Mouse (Mus musculus) lung, adult 18-20 months (tissue): Measurements from ENCODE around the gene Lyz1.
"Not testable (repeated sequence)": the region's sequence is repeated elsewhere in the genome, so short reads cannot be mapped to it uniquely, and the experiment has no call there.

Source experiments
- DNase-seq, 2 experiments: peaks; one replicate each; pipeline ENCODE4 v3.0.0; 2022; ENCODE audit warnings: mixed read lengths in 2 of 2

Gene Lyz1

GRCm38 (mm10) chr10:117286366-117286970 is 6.2 kb downstream of the Lyz1 start:
- DNase-seq = no peak

GRCm38 (mm10) chr10:117285584-117285983 is 7.1 kb downstream of the Lyz1 start:
- DNase-seq = not testable (repeated sequence)

- no peak for DNase-seq
These were observed 7.8 kb downstream of the Lyz1 start for GRCm38 (mm10) chr10:117284578-117285520.

GRCm38 (mm10) chr10:117283871-117284577 is 8.6 kb downstream of the Lyz1 start:
- no peak for DNase-seq

GRCm38 (mm10) chr10:117283196-117283595 is 9.5 kb downstream of the Lyz1 start:
- DNase-seq = not testable (repeated sequence)

GRCm38 (mm10) chr10:117282551-117282950 is 10.1 kb downstream of the Lyz1 start:
- no peak for DNase-seq

GRCm38 (mm10) chr10:117282049-117282448 is 10.6 kb downstream of the Lyz1 start, which contains the start of gene Lyz2:
TSS of gene Lyz2 (minus strand) at chr10:117282321.
- peak in 1 of 2 experiments; percentile 61 for DNase-seq

GRCm38 (mm10) chr10:117281381-117281920 is 11.2 kb downstream of the Lyz1 start:
- DNase-seq = no peak

- DNase-seq = peak in 1 of 2 experiments; percentile 34
These were observed 12.7 kb downstream of the Lyz1 start for GRCm38 (mm10) chr10:117280000-117280399.

GRCm38 (mm10) chr10:117278510-117278909 is 14.2 kb downstream of the Lyz1 start:
- DNase-seq = not testable (repeated sequence)

GRCm38 (mm10) chr10:117277779-117278178 is 14.9 kb downstream of the Lyz1 start:
- DNase-seq = peak in 1 of 2 experiments; percentile 32

GRCm38 (mm10) chr10:117275681-117276369 is 16.8 kb downstream of the Lyz1 start:
- DNase-seq = peak in 1 of 2 experiments; percentile 34

GRCm38 (mm10) chr10:117274645-117275044 is 18.0 kb downstream of the Lyz1 start:
- DNase-seq = not testable (repeated sequence)

- DNase-seq = no peak
These were observed 20.6 kb downstream of the Lyz1 start for GRCm38 (mm10) chr10:117272023-117272422.

GRCm38 (mm10) chr10:117259870-117260269 is 32.8 kb downstream of the Lyz1 start:
- no peak for DNase-seq

- no peak for DNase-seq
These were observed 54.1 kb downstream of the Lyz1 start, which contains the start of gene 9530003J23Rik for GRCm38 (mm10) chr10:117238603-117239002. TSS of gene 9530003J23Rik (minus strand) at chr10:117238703.
